Mouse (Mus musculus): ENCODE data around the gene Cib1.
A peak's percentile ranks its signal among the peaks of the same experiment; 100 is the strongest.

Gene Cib1

GRCm38 (mm10) chr7:80232489-80233029, at the start of gene Cib1, which contains the start of gene Gdpgp1:
Cib1 (minus strand) TSS chr7:80232813.
Gdpgp1 (plus strand) TSS chr7:80232865.
- peak; percentile 95 for DNase-seq (ENCODE audit: low read depth, low spot score)

GRCm38 (mm10) chr7:80281646-80282045, 49.0 kb upstream of the Cib1 start:
- DNase-seq (ENCODE audit: low read depth, low spot score): no peak

GRCm38 (mm10) chr7:80280998-80281397, 48.4 kb upstream of the Cib1 start:
- no peak for DNase-seq (ENCODE audit: low read depth, low spot score)

GRCm38 (mm10) chr7:80280032-80280431, 47.4 kb upstream of the Cib1 start:
- DNase-seq (ENCODE audit: low read depth, low spot score): no peak

- no peak for DNase-seq (ENCODE audit: low read depth, low spot score)
Measured at GRCm38 (mm10) chr7:80276374-80276773, 43.8 kb upstream of the Cib1 start.

- DNase-seq (ENCODE audit: low read depth, low spot score): no peak
Measured at GRCm38 (mm10) chr7:80273456-80273855, 40.8 kb upstream of the Cib1 start.

- no peak for DNase-seq (ENCODE audit: low read depth, low spot score)
Measured at GRCm38 (mm10) chr7:80269751-80270255, 37.2 kb upstream of the Cib1 start.

- DNase-seq (ENCODE audit: low read depth, low spot score): peak; percentile 83
Measured at GRCm38 (mm10) chr7:80268897-80269750, 36.5 kb upstream of the Cib1 start, which contains the start of gene Vps33b. Vps33b (plus strand) TSS chr7:80269649.

GRCm38 (mm10) chr7:80267764-80268163, 35.2 kb upstream of the Cib1 start:
- no peak for DNase-seq (ENCODE audit: low read depth, low spot score)

GRCm38 (mm10) chr7:80264606-80265005, 32.0 kb upstream of the Cib1 start:
- no peak for DNase-seq (ENCODE audit: low read depth, low spot score)

- peak; percentile 3 for DNase-seq (ENCODE audit: low read depth, low spot score)
Measured at GRCm38 (mm10) chr7:80261372-80261990, 28.9 kb upstream of the Cib1 start.

GRCm38 (mm10) chr7:80260625-80261371, 28.2 kb upstream of the Cib1 start, which contains the start of gene Ngrn:
Ngrn (plus strand) TSS chr7:80261215.
- peak; percentile 65 for DNase-seq (ENCODE audit: low read depth, low spot score)

- DNase-seq (ENCODE audit: low read depth, low spot score): no peak
Measured at GRCm38 (mm10) chr7:80257706-80258105, 25.1 kb upstream of the Cib1 start.

- no peak for DNase-seq (ENCODE audit: low read depth, low spot score)
Measured at GRCm38 (mm10) chr7:80255981-80256380, 23.4 kb upstream of the Cib1 start.

- DNase-seq (ENCODE audit: low read depth, low spot score): no peak
Measured at GRCm38 (mm10) chr7:80252886-80253285, 20.3 kb upstream of the Cib1 start.

- DNase-seq (ENCODE audit: low read depth, low spot score): no peak
Measured at GRCm38 (mm10) chr7:80252437-80252836, 19.8 kb upstream of the Cib1 start.

- DNase-seq (ENCODE audit: low read depth, low spot score): no peak
Measured at GRCm38 (mm10) chr7:80246859-80247258, 14.2 kb upstream of the Cib1 start.

GRCm38 (mm10) chr7:80246148-80246721, 13.6 kb upstream of the Cib1 start, which contains the start of gene Ttll13:
Ttll13 (plus strand) TSS chr7:80246376.
- peak; percentile 97 for DNase-seq (ENCODE audit: low read depth, low spot score)

- no peak for DNase-seq (ENCODE audit: low read depth, low spot score)
Measured at GRCm38 (mm10) chr7:80244851-80245250, 12.2 kb upstream of the Cib1 start.

- no peak for DNase-seq (ENCODE audit: low read depth, low spot score)
Measured at GRCm38 (mm10) chr7:80241661-80242060, 9.0 kb upstream of the Cib1 start.

- DNase-seq (ENCODE audit: low read depth, low spot score): no peak
Measured at GRCm38 (mm10) chr7:80238542-80238941, 5.9 kb upstream of the Cib1 start.

Data from embryo, embryonic 11.5 days (tissue).